Mouse (Mus musculus): Measurements from ENCODE around the gene Gm43064.
"Not testable (repeated sequence)": the region's sequence is repeated elsewhere in the genome, so short reads cannot be mapped to it uniquely, and the experiment has no call there.

The Gm43064 gene

GRCm38 (mm10) chr3:103799507-103799906 lies 9.9 kb upstream of the Gm43064 start:
- DNase-seq (ENCODE audit: low spot score in 2 of 2), result no peak

DNA sequence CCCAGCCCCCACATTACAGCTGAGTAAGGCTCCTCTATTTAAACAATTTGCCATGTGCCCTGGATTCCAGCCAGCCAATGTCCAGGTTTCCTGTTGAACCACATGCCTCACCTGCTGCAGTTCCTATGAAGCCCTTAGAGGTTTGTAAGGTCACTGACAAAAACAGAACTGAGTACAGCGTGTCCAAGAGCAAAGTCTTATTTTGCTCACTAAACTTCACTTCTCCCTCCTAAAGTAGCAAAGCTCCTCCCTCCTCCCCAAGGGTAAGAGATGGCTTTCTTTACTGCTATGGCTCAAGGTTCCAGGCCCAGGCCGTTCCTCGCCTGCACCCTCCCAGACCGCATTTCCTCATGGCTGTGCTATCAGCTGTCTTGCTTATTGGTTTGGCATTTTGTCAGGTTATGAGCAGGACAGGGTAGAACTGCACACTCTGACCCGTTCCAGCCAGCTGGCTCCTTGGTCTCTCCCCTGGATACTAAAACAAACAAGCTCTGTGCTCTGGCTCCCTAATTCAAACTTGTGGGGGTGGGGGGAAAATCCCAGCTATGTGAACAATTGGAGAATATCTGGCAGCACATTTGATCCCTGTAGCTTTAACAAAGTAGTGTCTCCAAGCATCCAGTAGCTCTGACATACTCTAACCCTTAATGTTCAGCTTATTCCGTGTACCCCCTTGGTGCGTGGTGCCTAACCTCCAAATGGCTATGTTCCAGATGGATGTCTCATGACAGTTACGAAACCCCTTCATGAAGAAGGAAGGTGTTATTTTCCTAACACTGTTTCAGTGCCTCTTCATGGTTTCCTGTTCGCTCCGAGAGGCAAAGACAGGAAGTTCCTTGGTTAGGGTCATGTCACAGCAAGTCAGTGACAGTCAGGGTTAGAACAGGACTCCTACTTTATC lies 7.5 kb upstream of the Gm43064 start:
- peak; percentile 53 to 56 for DNase-seq (ENCODE audit: low spot score in 2 of 2)

- no peak for DNase-seq (ENCODE audit: low spot score in 2 of 2)
Measured at GRCm38 (mm10) chr3:103802861-103803260, 6.5 kb upstream of the Gm43064 start.

DNA sequence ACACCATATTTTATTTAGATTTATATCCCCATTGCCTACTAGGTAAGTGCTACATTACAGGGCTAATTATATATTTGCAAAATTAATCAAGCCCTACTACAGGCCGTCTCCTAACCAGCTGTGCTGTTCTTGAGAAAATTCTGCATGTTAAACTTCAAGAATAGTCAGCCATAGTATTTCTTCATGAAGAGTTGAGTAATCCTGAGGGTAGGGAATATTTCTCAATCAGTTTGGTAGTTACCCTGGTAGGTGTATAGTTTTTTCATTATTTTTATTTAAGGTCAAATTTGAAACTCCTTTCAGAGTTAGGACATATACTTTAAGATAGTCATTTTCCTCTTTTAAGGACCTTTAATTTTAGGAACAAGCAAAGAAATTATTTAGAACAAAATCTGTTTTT lies 3.7 kb upstream of the Gm43064 start:
- no peak for DNase-seq (ENCODE audit: low spot score in 2 of 2)

DNA sequence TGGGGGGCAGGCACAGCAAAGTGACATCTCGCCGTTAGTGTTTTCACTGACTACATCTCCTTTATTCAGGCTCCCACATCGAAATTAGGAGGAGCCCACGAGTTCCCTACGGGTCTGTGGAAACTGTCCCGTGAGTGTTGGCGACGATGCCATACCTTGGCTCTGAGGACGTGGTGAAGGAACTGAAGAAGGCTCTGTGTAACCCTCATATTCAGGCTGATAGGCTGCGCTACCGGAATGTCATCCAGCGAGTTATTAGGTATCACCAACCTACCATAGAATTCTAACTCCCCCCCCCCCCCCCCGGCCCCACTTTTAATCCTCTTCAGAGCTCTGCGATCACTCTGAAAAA lies 402 bp downstream of the Gm43064 start:
- DNase-seq (ENCODE audit: low spot score in 2 of 2), result no peak

- no peak for DNase-seq (ENCODE audit: low spot score in 2 of 2)
Measured at GRCm38 (mm10) chr3:103810967-103811366, 1.6 kb downstream of the Gm43064 start.

DNA sequence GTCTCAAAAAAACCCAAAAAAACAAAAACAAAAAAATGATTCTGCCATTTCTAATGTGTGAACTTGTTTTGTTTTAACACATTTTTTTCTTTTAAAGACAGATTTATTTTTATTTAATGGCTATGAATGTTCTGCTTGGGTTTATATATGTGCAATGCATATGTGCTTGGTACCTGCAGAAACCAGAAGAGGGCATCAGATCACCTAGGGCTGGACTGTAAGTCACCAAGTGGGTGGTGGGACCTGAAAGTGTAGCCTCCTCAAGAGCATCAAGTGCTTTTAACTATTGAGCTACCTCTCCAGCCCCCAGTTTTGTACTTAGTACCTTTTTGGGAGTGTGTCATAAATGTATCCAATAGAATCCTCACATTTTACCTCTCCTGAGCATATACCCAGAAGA lies 18.2 kb downstream of the Gm43064 start:
- no peak for DNase-seq (ENCODE audit: low spot score in 2 of 2)

DNA sequence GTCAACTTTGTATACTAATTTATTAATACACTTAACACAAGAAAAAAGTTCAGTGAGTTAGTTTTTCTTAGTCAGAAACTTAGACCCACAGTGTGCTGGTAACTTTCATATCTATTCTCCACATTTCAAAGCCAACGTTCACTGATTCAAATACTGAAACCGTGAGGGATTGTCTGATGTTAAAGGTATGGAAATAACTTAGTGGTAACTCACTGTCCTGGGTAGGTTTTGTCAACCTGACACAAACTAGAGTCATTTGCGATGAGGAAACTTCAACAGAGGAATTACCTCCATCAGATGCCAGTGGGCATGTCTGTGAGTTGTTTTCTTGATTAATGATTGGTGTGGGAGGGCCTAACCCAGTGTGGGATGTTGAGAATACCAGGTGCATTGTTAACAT lies 19.7 kb downstream of the Gm43064 start:
- no peak for DNase-seq (ENCODE audit: low spot score in 2 of 2)

DNA sequence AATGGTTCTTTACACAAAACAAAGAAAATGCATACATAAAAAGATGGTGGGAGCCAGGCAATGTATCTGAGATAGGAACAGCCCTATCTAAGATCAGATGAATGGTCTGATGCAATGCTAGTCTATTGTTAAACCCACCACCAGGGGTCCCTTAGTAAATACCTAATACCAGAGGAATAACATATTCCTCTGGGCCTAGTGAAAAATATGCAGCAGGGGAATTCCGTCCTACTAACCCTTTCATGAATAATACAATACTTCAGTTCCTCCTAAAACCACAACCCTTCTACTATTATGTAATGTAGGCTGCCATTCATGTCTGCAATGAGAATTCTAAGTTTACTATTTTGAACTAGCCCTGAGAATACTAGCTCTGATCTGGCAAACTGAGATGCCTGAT lies 21.3 kb downstream of the Gm43064 start:
- DNase-seq (ENCODE audit: low spot score in 2 of 2), result peak in 1 of 2 experiments; percentile 18

DNA sequence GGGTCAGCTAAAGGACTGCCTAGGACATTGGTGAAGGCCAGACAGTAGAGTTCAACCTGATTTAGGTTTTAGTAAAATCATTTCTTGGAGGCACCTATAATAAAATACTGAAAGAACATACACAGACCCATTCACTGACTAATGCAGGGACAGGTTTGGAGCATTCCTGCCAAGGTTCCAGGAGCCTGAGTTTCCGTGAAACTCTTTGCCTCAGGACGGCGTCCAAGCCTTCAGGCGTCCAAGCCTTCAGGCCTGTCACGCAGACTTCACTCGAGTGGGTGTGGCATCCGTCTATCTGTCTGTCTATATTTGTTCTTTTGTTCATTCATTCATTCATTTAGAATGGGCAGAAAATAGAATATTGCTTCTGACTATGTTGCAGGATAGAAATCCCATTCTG lies 21.8 kb downstream of the Gm43064 start:
- no peak for DNase-seq (ENCODE audit: low spot score in 2 of 2)

DNA sequence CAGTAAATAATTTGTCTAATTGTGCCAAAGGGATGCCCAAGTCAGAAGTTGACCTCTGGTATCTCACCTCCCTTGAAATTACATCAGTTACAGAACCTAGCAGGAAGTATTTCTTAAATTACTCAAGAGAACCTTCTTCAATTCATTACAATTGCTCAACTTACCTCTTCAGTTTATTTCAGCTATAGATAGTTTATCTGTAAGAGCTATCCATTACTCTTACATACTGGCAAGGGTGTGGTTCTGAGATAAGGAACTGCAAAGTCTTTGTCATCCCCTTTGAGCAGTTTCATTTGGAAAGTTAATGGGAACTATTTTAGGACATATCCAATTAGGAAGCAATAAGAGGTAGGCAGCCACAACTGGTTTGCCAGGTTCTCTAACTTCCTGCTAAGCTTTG lies 23.1 kb downstream of the Gm43064 start, which contains the start of gene Bcl2l15:
Bcl2l15 (plus strand) TSS at position 176 of the 400 bp plus-strand sequence.
- DNase-seq (ENCODE audit: low spot score in 2 of 2), result no peak

DNA sequence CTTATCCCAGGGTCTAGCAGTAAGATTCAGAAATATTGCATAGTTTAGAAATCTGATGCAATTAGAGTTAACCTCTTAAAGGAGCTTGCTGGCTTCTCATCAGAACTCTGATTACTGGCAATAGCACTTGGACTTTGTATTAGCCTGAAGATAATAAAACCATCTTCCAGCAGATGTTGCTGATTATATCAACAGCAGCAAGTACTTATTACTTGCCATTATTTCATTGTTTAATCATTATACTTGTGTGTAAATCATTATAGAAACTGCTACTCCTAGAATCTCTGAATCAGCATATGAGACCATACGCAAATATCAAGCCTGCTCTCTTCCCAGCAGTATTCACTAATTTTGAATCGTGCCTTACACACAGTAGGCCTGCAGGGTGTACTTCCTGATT lies 24.6 kb downstream of the Gm43064 start:
- DNase-seq (ENCODE audit: low spot score in 2 of 2), result no peak

GRCm38 (mm10) chr3:103835272-103835950 lies 26.0 kb downstream of the Gm43064 start:
- DNase-seq (ENCODE audit: low spot score in 2 of 2), result no peak

- DNase-seq (ENCODE audit: low spot score in 2 of 2), result no peak
Measured at GRCm38 (mm10) chr3:103835951-103836310, 26.6 kb downstream of the Gm43064 start.

DNA sequence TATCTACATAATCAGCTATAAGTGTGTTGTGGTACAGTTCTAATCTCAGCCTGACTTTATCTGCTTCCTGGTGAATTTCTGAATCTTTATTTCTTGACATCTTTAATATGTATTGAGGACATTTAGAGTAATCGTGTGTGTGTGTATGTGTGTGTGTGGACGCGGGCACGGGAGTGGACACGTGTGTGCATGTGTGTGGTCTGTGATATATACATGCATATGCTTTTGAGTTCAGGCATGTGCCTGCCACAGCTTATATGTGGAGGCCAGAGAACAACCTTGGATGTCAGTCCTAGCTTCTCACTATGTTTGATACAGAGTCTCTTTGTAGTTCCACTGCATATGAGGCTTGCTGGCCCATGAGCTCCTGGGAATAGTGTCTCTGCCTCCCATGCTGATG lies 27.1 kb downstream of the Gm43064 start:
- DNase-seq (ENCODE audit: low spot score in 2 of 2), result no peak

- DNase-seq (ENCODE audit: low spot score in 2 of 2), result no peak
Measured at GRCm38 (mm10) chr3:103839711-103840110, 30.3 kb downstream of the Gm43064 start.

DNA sequence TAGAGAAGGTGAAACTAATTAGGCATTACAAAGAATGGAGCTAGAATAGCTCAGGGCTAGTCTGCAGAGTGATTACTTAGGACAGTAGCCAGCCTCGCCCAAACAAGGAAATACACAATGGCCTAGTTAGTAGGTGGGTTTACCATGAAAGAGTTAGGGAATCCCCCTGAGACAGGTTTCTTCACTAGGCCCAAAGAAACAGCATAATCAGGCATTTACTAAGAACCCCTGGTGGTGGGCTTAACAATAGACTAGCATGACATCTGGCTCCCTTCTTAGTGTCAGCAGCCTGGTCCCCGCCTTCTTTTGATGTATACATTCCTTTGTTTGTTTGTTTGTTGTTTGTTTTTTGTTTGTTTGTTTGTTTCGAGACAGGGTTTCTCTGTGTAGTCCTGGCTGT lies 30.8 kb downstream of the Gm43064 start:
- not testable (repeated sequence) for DNase-seq (ENCODE audit: low spot score in 2 of 2)

DNA sequence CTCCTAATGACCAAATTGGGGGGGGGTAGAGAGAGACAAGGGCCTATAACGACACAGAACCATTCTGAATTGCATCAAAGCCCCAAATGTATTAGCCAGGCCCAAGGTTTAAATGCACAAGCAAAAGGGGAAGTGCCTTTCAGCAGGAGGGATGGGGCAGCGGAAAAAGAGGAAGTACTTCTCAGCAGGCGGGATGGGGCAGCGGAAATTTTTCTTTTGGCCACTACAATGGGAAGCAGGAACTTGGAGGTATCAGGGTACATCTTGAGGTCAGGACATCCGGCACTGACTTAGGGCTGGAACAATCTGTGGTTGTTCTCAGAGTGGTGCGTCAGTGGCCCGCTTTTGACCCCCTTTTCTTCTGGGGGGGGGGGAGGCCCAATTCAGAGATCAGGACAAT lies 31.6 kb downstream of the Gm43064 start:
- DNase-seq (ENCODE audit: low spot score in 2 of 2), result peak in 1 of 2 experiments; percentile 36

GRCm38 (mm10) chr3:103850644-103851363 lies 41.4 kb downstream of the Gm43064 start:
- DNase-seq (ENCODE audit: low spot score in 2 of 2), result no peak

- no peak for DNase-seq (ENCODE audit: low spot score in 2 of 2)
Measured at GRCm38 (mm10) chr3:103851481-103851880, 42.1 kb downstream of the Gm43064 start.

DNA sequence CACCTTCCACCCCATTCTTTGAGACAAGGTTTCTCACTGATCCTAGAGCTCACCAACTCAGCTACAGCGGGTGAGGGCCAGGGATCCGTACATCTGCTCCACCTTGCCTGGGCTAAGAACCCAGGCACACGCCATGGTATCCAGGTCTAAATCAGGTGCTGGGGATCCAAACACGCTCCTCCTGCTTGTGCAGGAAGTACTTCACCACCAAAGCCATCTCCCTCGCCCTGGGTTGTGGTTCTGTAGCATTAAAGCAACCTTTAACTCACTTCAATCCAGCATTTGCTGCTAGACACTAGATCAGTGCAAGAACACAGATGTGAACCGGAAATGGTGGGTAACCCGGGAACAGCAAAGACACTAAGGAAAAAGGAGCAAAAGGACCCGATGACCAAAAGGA lies 42.5 kb downstream of the Gm43064 start:
- DNase-seq (ENCODE audit: low spot score in 2 of 2), result no peak

GRCm38 (mm10) chr3:103852565-103853299 lies 43.4 kb downstream of the Gm43064 start:
- DNase-seq (ENCODE audit: low spot score in 2 of 2), result peak; percentile 71 to 81
